Mouse (Mus musculus): ENCODE results near the gene Ubl3.

DNA sequence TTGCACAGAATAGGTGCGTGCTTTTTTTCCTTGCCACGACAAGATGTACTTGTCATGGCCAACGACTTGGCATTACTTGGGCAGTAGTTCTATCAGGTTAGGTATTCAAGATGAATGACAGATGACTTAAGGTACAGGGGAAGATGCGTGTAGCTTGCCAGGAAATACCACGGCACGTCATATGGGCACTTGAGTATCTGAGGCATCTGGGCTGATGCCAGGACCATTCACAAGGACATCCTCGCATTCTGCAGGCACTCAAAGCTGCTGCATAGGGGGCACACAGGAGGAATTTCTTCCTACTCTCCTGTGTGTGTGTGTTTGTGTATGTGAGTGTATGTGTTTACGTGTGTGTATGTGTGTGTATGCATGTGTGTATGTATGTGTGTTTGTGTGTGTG, 9.6 kb upstream of the Ubl3 start:
- TF ChIP-seq CTCF (IDR thresholded peaks at IDR 0.05; ENCODE audit: low read depth, low read length) = no peak
- TF ChIP-seq GATA1 (IDR thresholded peaks at IDR 0.05; ENCODE audit: borderline replicate concordance, low read length) = no peak
- TF ChIP-seq TAL1 (conservative IDR thresholded peaks at IDR 0.05; ENCODE audit: low read depth, low read length) = no peak
